Mouse (Mus musculus): ENCODE measurements around the gene Fgf8. TPM values are rescaled to one million over a fixed set of nuclear protein-coding genes. Genes with fewer than 3 reads are reported as not detected.

The Fgf8 gene
- polyA plus RNA-seq, 1 experiment from 2014 or later, result not detected

DNA sequence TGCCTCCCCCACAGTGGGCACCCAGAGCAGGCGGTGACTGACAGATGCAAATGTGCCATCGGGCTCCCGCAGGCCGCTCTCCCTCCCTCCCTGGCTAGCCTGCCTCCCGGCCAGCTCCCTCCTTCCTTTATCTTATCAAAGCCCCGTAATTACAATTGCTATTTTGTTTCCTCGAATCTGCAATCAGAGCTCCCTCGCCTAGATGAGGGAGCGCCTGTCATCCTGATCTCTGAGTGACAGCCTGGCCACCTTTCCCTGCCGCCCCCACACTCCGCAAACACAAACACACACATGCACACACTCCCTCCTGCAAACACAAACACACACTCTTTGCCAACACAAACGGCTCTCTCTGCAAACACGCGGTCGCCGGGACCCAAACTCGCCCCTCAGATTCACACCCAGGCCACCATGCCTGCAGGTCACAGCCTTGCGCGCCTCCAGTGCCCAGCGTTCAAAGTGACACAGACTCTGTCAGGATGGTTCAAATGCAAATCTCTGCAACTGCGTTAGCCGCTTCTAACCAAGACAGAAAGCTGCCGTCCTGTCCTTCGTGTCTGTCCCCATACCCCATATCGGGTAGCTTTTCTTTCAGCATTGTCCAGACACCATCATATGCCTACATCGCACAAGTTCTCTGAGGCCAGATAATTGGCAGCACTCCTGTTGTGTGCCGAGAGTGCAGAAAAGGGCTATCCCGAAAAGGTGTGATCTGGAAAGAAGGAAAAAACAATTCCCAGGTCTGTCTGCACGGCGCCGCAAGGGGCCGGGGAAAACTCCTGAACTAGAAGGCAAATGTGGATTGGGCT is 2.8 kb upstream of the Fgf8 start:
- H3K4me1 ChIP-seq (ENCODE audit: insufficient read depth, low read depth, low read length), result peaks cover 13% of the 10 kb centered on the region; the same call in 1 of the 2 replicates
- H3K9ac ChIP-seq (replicated peaks; ENCODE audit: low read depth), result no peak overlapping the region
- ATAC-seq (no peak), DNase-seq (ENCODE audit: low spot score) (no peak)
- no peak overlapping the region for H3K4me3 ChIP-seq (ENCODE audit: low read depth, low read length)
- WGBS, result 15% methylated on average over 32 of the region's 32 CpGs
- H3K4me2 ChIP-seq (replicated peaks; ENCODE audit: low read depth, low read length), result no peak overlapping the region
- no peak overlapping the region for H3K27ac ChIP-seq (ENCODE audit: low read length)
- H3K36me3 ChIP-seq (ENCODE audit: insufficient read depth, low read length), result no peaks in the 10 kb centered on the region
- peaks cover 39% of the 10 kb centered on the region for H3K27me3 ChIP-seq (replicated peaks; ENCODE audit: insufficient read depth, low read length)
- H3K9me3 ChIP-seq (ENCODE audit: low read length), result no peaks in the 10 kb centered on the region
- TF ChIP-seq CTCF (IDR thresholded peaks at IDR 0.05), result no peak
- no peak for TF ChIP-seq EP300 (IDR thresholded peaks at IDR 0.05)

- H3K9me3 ChIP-seq (ENCODE audit: low read length), result no peaks in the 10 kb centered on the region
- H3K4me2 ChIP-seq (replicated peaks; ENCODE audit: low read depth, low read length), result no peak overlapping the region
- no peak for ATAC-seq
- peaks cover 54% of the 10 kb centered on the region for H3K27me3 ChIP-seq (replicated peaks; ENCODE audit: insufficient read depth, low read length)
- no peak for DNase-seq (ENCODE audit: low spot score)
- 34% methylated on average over 7 of the region's 7 CpGs for WGBS
- H3K9ac ChIP-seq (replicated peaks; ENCODE audit: low read depth), result no peak overlapping the region
- H3K36me3 ChIP-seq (ENCODE audit: insufficient read depth, low read length), result no peaks in the 10 kb centered on the region
- no peak for TF ChIP-seq CTCF (IDR thresholded peaks at IDR 0.05)
- no peak for TF ChIP-seq EP300 (IDR thresholded peaks at IDR 0.05)
- no peak overlapping the region for H3K27ac ChIP-seq (ENCODE audit: low read length)
- no peak overlapping the region for H3K4me3 ChIP-seq (ENCODE audit: low read depth, low read length)
- peaks cover 11% of the 10 kb centered on the region; the same call in 1 of the 2 replicates for H3K4me1 ChIP-seq (ENCODE audit: insufficient read depth, low read depth, low read length)
Observed at GRCm38 (mm10) chr19:45743619-45744018, 904 bp upstream of the Fgf8 start.

DNA sequence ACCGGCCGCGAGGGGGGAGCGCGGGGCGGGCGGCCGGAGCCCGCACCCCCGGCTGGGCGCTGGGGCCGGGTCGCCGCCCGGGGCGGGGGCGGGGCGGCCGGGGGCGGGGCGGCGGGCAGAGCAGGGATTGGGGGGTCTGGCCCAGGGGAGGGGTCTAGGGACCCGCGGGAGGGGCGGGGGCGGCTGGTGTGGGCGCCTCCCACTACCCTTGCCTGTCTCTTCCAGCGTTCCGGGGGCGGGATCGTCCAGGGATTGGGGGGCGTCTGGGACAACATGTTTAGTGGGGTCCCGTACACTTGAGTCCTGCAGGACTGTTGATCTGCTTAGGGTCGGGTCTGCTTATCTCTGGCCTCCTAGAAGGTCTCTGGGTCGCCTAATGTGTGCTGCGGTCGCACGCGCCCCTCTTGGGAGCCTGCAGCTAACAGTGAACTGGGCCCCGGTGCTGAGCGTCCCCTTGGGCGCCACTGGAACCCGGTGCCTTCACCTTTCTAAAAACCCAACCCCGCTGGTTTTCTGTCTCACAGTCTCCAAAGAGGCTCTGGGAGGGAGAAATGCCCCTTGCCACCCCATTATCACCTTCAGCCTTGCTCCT is 365 bp upstream of the Fgf8 start:
- peaks cover 58% of the 10 kb centered on the region for H3K27me3 ChIP-seq (replicated peaks; ENCODE audit: insufficient read depth, low read length)
- H3K4me1 ChIP-seq (ENCODE audit: insufficient read depth, low read depth, low read length), result peaks cover 7% of the 10 kb centered on the region; the same call in 1 of the 2 replicates
- no peak overlapping the region for H3K27ac ChIP-seq (ENCODE audit: low read length)
- 5% methylated on average over 17 of the region's 44 CpGs for WGBS
- DNase-seq (ENCODE audit: low spot score) (no peak), ATAC-seq (no peak)
- no peak for TF ChIP-seq CTCF (IDR thresholded peaks at IDR 0.05)
- no peak for TF ChIP-seq EP300 (IDR thresholded peaks at IDR 0.05)
- peak overlapping the region; percentile 42; the same call in 1 of the 2 replicates for H3K4me3 ChIP-seq (ENCODE audit: low read depth, low read length)
- H3K36me3 ChIP-seq (ENCODE audit: insufficient read depth, low read length), result no peaks in the 10 kb centered on the region
- no peak overlapping the region for H3K9ac ChIP-seq (replicated peaks; ENCODE audit: low read depth)
- H3K9me3 ChIP-seq (ENCODE audit: low read length), result no peaks in the 10 kb centered on the region
- H3K4me2 ChIP-seq (replicated peaks; ENCODE audit: low read depth, low read length), result peak overlapping the region; percentile 76

- WGBS, result 3% methylated on average over 45 of the region's 45 CpGs
- peaks cover 9% of the 10 kb centered on the region; the same call in 1 of the 2 replicates for H3K4me1 ChIP-seq (ENCODE audit: insufficient read depth, low read depth, low read length)
- no peak overlapping the region for H3K9ac ChIP-seq (replicated peaks; ENCODE audit: low read depth)
- no peak for DNase-seq (ENCODE audit: low spot score)
- TF ChIP-seq EP300 (IDR thresholded peaks at IDR 0.05), result no peak
- no peak for TF ChIP-seq CTCF (IDR thresholded peaks at IDR 0.05)
- H3K27me3 ChIP-seq (replicated peaks; ENCODE audit: insufficient read depth, low read length), result peaks cover 71% of the 10 kb centered on the region
- no peaks in the 10 kb centered on the region for H3K36me3 ChIP-seq (ENCODE audit: insufficient read depth, low read length)
- ATAC-seq, result no peak
- H3K4me2 ChIP-seq (replicated peaks; ENCODE audit: low read depth, low read length), result no peak overlapping the region; the same call in 1 of the 2 replicates
- no peaks in the 10 kb centered on the region for H3K9me3 ChIP-seq (ENCODE audit: low read length)
- peak overlapping the region; percentile 42; the same call in 1 of the 2 replicates for H3K4me3 ChIP-seq (ENCODE audit: low read depth, low read length)
- H3K27ac ChIP-seq (ENCODE audit: low read length), result no peak overlapping the region
Observed at GRCm38 (mm10) chr19:45741431-45742217, 1.1 kb downstream of the Fgf8 start.

GRCm38 (mm10) chr19:45740817-45741216 is 1.9 kb downstream of the Fgf8 start:
- H3K4me3 ChIP-seq (ENCODE audit: low read depth, low read length), result no peak overlapping the region
- H3K4me1 ChIP-seq (ENCODE audit: insufficient read depth, low read depth, low read length), result peaks cover 9% of the 10 kb centered on the region; the same call in 1 of the 2 replicates
- ATAC-seq (no peak), DNase-seq (ENCODE audit: low spot score) (no peak)
- H3K9me3 ChIP-seq (ENCODE audit: low read length), result no peaks in the 10 kb centered on the region
- WGBS, result 10% methylated on average over 7 of the region's 7 CpGs
- peaks cover 72% of the 10 kb centered on the region for H3K27me3 ChIP-seq (replicated peaks; ENCODE audit: insufficient read depth, low read length)
- no peak overlapping the region for H3K4me2 ChIP-seq (replicated peaks; ENCODE audit: low read depth, low read length)
- H3K36me3 ChIP-seq (ENCODE audit: insufficient read depth, low read length), result no peaks in the 10 kb centered on the region
- H3K9ac ChIP-seq (replicated peaks; ENCODE audit: low read depth), result no peak overlapping the region
- TF ChIP-seq CTCF (IDR thresholded peaks at IDR 0.05), result no peak
- TF ChIP-seq EP300 (IDR thresholded peaks at IDR 0.05), result no peak
- no peak overlapping the region for H3K27ac ChIP-seq (ENCODE audit: low read length)

- TF ChIP-seq CTCF (IDR thresholded peaks at IDR 0.05), result no peak
- no peak overlapping the region for H3K27ac ChIP-seq (ENCODE audit: low read length)
- peaks cover 9% of the 10 kb centered on the region; the same call in 1 of the 2 replicates for H3K4me1 ChIP-seq (ENCODE audit: insufficient read depth, low read depth, low read length)
- no peak overlapping the region for H3K9ac ChIP-seq (replicated peaks; ENCODE audit: low read depth)
- DNase-seq (ENCODE audit: low spot score) (no peak), ATAC-seq (no peak)
- no peaks in the 10 kb centered on the region for H3K36me3 ChIP-seq (ENCODE audit: insufficient read depth, low read length)
- peaks cover 70% of the 10 kb centered on the region for H3K27me3 ChIP-seq (replicated peaks; ENCODE audit: insufficient read depth, low read length)
- no peak overlapping the region for H3K4me3 ChIP-seq (ENCODE audit: low read depth, low read length)
- H3K9me3 ChIP-seq (ENCODE audit: low read length), result no peaks in the 10 kb centered on the region
- WGBS, result 15% methylated on average over 13 of the region's 13 CpGs
- H3K4me2 ChIP-seq (replicated peaks; ENCODE audit: low read depth, low read length), result no peak overlapping the region
Observed at GRCm38 (mm10) chr19:45740233-45740632, 2.5 kb downstream of the Fgf8 start.
